Mouse (Mus musculus) limb, embryonic 14.5 days (tissue): ENCODE data around the gene Csk. TPM values are rescaled to one million over a fixed set of nuclear protein-coding genes. Genes with fewer than 3 reads are reported as not detected.
A peak's percentile ranks its signal among the peaks of the same experiment; 100 is the strongest.

Source experiments
- ATAC-seq: fragments of 200-750 bp; cut with Nextera tagmentation; 2 replicates; pipeline ENCODE4 v1.8.0; 2017; ENCODE audit warnings: low read depth, moderate number of reproducible peaks, moderate TSS enrichment; ENCODE audit not compliant: low FRiP score
- DNase-seq: peaks from one replicate; pipeline ENCODE4 v3.0.0-alpha.2; 2015; ENCODE audit warnings: low spot score
- H3K27ac ChIP-seq: fragments of 300-500 bp; sonication (generic); replicated peaks from 2 replicates; pipeline ENCODE4 v1.5.1; 2014; ENCODE audit warnings: low read depth, mild to moderate bottlenecking, low read length, moderate library complexity, mixed read lengths
- H3K27me3 ChIP-seq: fragments of 300-500 bp; sonication (generic); 2 replicates; pipeline ENCODE4 v1.6.1; 2014; ENCODE audit warnings: low read length, mixed read lengths; ENCODE audit not compliant: control insufficient read depth, insufficient read depth
- H3K36me3 ChIP-seq: fragments of 300-500 bp; sonication (generic); 2 replicates; pipeline ENCODE4 v1.6.1; 2014; ENCODE audit warnings: mild to moderate bottlenecking, low read length, moderate library complexity, mixed read lengths; ENCODE audit not compliant: control insufficient read depth, insufficient read depth
- H3K4me1 ChIP-seq: fragments of 300-500 bp; sonication (generic); 2 replicates; pipeline ENCODE4 v1.6.1; 2014; ENCODE audit warnings: antibody characterized with exemption, low read length, mixed read lengths; ENCODE audit not compliant: control insufficient read depth, insufficient read depth
- H3K4me2 ChIP-seq: fragments of 300-500 bp; sonication (generic); replicated peaks from 2 replicates; pipeline ENCODE4 v1.6.1; 2014; ENCODE audit warnings: low read depth, mild to moderate bottlenecking, low read length, moderate library complexity; ENCODE audit not compliant: severe bottlenecking
- H3K4me3 ChIP-seq: fragments of 300-500 bp; sonication (generic); replicated peaks from 2 replicates; pipeline ENCODE4 v1.5.1; 2014; ENCODE audit warnings: low read length
- H3K9ac ChIP-seq: fragments of 300-500 bp; sonication (generic); 2 replicates; pipeline ENCODE4 v1.6.1; 2014; ENCODE audit warnings: mild to moderate bottlenecking, low read depth, low read length, moderate library complexity; ENCODE audit not compliant: severe bottlenecking
- H3K9me3 ChIP-seq: fragments of 300-500 bp; sonication (generic); 2 replicates; pipeline ENCODE4 v1.6.1; 2016; ENCODE audit warnings: low read length; ENCODE audit not compliant: control insufficient read depth
- POLR2A ChIP-seq: fragments of 200-500 bp; IDR thresholded peaks from 2 replicates; pipeline ENCODE4 v1.8.0; 2012; ENCODE audit warnings: inconsistent platforms, mild to moderate bottlenecking, moderate library complexity, borderline replicate concordance; ENCODE audit not compliant: insufficient read depth, insufficient read length; ENCODE audit errors: extremely low read depth
- WGBS: fragments of 180-500 bp; shearing (Covaris S2); extraction: QIAGEN DNeasy Blood & Tissue Kit; methylation state at CpG from one replicate; pipeline ENCODE4 v1.1.7; 2014; 5-methylcytosine and 5-hydroxymethylcytosine counted together
- polyA plus RNA-seq, 2 experiments: library from polyadenylated mRNA; depleted of rRNA in 1 of 2; stranded (reverse) in 1 of 2; unstranded in 1 of 2; fragments of >200 nt; fragmentation: Nextera tagmentation in 1 of 2; extraction: Ambion mirVana in 1 of 2; gene quantifications; 2 replicates each; pipeline versions ENCODE4 v1.2.1 to v1.2.3; 2012 to 2014

The Csk gene
- polyA plus RNA-seq, 2 experiments: 28.1 to 91.4 TPM

- no peaks in the 10 kb centered on the region for H3K36me3 ChIP-seq
- H3K27me3 ChIP-seq: no peaks in the 10 kb centered on the region
- no peak overlapping the region for H3K4me3 ChIP-seq
- no peak overlapping the region for H3K27ac ChIP-seq
- ATAC-seq (no peak), DNase-seq (no peak)
- no peak overlapping the region for H3K9ac ChIP-seq
- H3K4me1 ChIP-seq: peaks cover 2% of the 10 kb centered on the region; the same call in 1 of the 2 replicates
- no peak for TF ChIP-seq POLR2A
- WGBS: 60% methylated on average over 4 of the region's 4 CpGs
- H3K4me2 ChIP-seq: no peak overlapping the region
- no peaks in the 10 kb centered on the region for H3K9me3 ChIP-seq
These were observed 4.4 kb upstream of the Csk start for GRCm38 (mm10) chr9:57657843-57658242.

GRCm38 (mm10) chr9:57656631-57657350 lies 3.4 kb upstream of the Csk start:
- Histone ChIP-seq H3K36me3 (no peaks in the 10 kb centered on the region), H3K27ac (no peak overlapping the region), H3K9me3 (no peaks in the 10 kb centered on the region), H3K4me3 (no peak overlapping the region), H3K4me1 (peaks cover 2% of the 10 kb centered on the region; the same call in 1 of the 2 replicates), H3K9ac (no peak overlapping the region), H3K4me2 (no peak overlapping the region), H3K27me3 (no peaks in the 10 kb centered on the region)
- DNase-seq (no peak), ATAC-seq (no peak)
- no peak for TF ChIP-seq POLR2A
- 78% methylated on average over 19 of the region's 19 CpGs for WGBS

GRCm38 (mm10) chr9:57655749-57656148 lies 2.3 kb upstream of the Csk start:
- no peak for TF ChIP-seq POLR2A
- H3K9ac ChIP-seq: peak overlapping the region; percentile 43; the same call in 1 of the 2 replicates
- ATAC-seq (peak; percentile 89), DNase-seq (peak; percentile 88)
- no peak overlapping the region; the same call in 1 of the 2 replicates for H3K4me3 ChIP-seq
- peaks cover 10% of the 10 kb centered on the region; the same call in 1 of the 2 replicates for H3K4me1 ChIP-seq
- peak overlapping the region; percentile 45 for H3K4me2 ChIP-seq
- 2% methylated on average over 11 of the region's 11 CpGs for WGBS
- H3K9me3 ChIP-seq: no peaks in the 10 kb centered on the region
- H3K27me3 ChIP-seq: no peaks in the 10 kb centered on the region
- H3K36me3 ChIP-seq: no peaks in the 10 kb centered on the region
- no peak overlapping the region for H3K27ac ChIP-seq

- H3K27ac ChIP-seq: no peak overlapping the region
- H3K36me3 ChIP-seq: no peaks in the 10 kb centered on the region
- no peak overlapping the region for H3K9ac ChIP-seq
- 84% methylated on average over 1 of the region's 1 CpGs for WGBS
- H3K9me3 ChIP-seq: no peaks in the 10 kb centered on the region
- ATAC-seq: no peak
- peaks cover 15% of the 10 kb centered on the region; the same call in 1 of the 2 replicates for H3K4me1 ChIP-seq
- no peak for TF ChIP-seq POLR2A
- no peaks in the 10 kb centered on the region for H3K27me3 ChIP-seq
- H3K4me2 ChIP-seq: no peak overlapping the region
- no peak overlapping the region for H3K4me3 ChIP-seq
- no peak for DNase-seq
These were observed 1.5 kb upstream of the Csk start for GRCm38 (mm10) chr9:57654966-57655365.

GRCm38 (mm10) chr9:57652855-57653254 lies 576 bp downstream of the Csk start:
- ATAC-seq (no peak), DNase-seq (no peak)

GRCm38 (mm10) chr9:57652351-57652750 lies 1.1 kb downstream of the Csk start:
- no peaks in the 10 kb centered on the region for H3K9me3 ChIP-seq
- H3K4me2 ChIP-seq: no peak overlapping the region
- H3K27ac ChIP-seq: no peak overlapping the region
- ATAC-seq (no peak), DNase-seq (no peak)
- H3K9ac ChIP-seq: no peak overlapping the region
- TF ChIP-seq POLR2A: no peak
- no peaks in the 10 kb centered on the region for H3K36me3 ChIP-seq
- peaks cover 15% of the 10 kb centered on the region; the same call in 1 of the 2 replicates for H3K4me1 ChIP-seq
- WGBS: 65% methylated on average over 9 of the region's 9 CpGs
- no peak overlapping the region for H3K4me3 ChIP-seq
- H3K27me3 ChIP-seq: no peaks in the 10 kb centered on the region

More at GRCm38 (mm10) chr9:57652855-57653254, 576 bp downstream of the Csk start:
- Histone ChIP-seq H3K36me3 (no peaks in the 10 kb centered on the region), H3K4me2 (no peak overlapping the region), H3K9ac (no peak overlapping the region), H3K4me1 (peaks cover 15% of the 10 kb centered on the region; the same call in 1 of the 2 replicates), H3K4me3 (no peak overlapping the region), H3K9me3 (no peaks in the 10 kb centered on the region), H3K27ac (no peak overlapping the region), H3K27me3 (no peaks in the 10 kb centered on the region)
- no peak for TF ChIP-seq POLR2A
- WGBS: 41% methylated on average over 3 of the region's 3 CpGs
